Mouse (Mus musculus) midbrain, embryonic 11.5 days (tissue): ENCODE measurements around the gene Rnaseh2b. TPM values are rescaled to one million over a fixed set of nuclear protein-coding genes. Genes with fewer than 3 reads are reported as not detected.

Source experiments
- ATAC-seq: fragments of 200-750 bp; cut with Nextera tagmentation; 2 replicates; pipeline ENCODE4 v1.8.0; 2017; ENCODE audit warnings: moderate TSS enrichment, moderate library complexity; ENCODE audit not compliant: low FRiP score
- DNase-seq: peaks from one replicate; pipeline ENCODE4 v3.0.0; 2015; ENCODE audit warnings: low spot score; ENCODE audit errors: missing footprints
- H3K27ac ChIP-seq: fragments of 300-500 bp; sonication (generic); 2 replicates; pipeline ENCODE4 v1.5.1; 2014; ENCODE audit warnings: low read depth, low read length
- H3K27me3 ChIP-seq: fragments of 300-500 bp; sonication (generic); 2 replicates; pipeline ENCODE4 v1.6.1; 2014; ENCODE audit warnings: mild to moderate bottlenecking, low read length, moderate library complexity, mixed read lengths; ENCODE audit not compliant: control insufficient read depth, insufficient read depth
- H3K36me3 ChIP-seq: fragments of 300-500 bp; sonication (generic); 2 replicates; pipeline ENCODE4 v1.6.1; 2014; ENCODE audit warnings: mild to moderate bottlenecking, low read length, moderate library complexity, mixed read lengths; ENCODE audit not compliant: control insufficient read depth, insufficient read depth
- H3K4me1 ChIP-seq: fragments of 300-500 bp; sonication (generic); 2 replicates; pipeline ENCODE4 v1.6.1; 2014; ENCODE audit warnings: low read length; ENCODE audit not compliant: control insufficient read depth, insufficient read depth
- H3K4me2 ChIP-seq: fragments of 300-500 bp; sonication (generic); 2 replicates; pipeline ENCODE4 v1.6.1; 2014; ENCODE audit warnings: mild to moderate bottlenecking, moderate library complexity
- H3K4me3 ChIP-seq: fragments of 300-500 bp; sonication (generic); 2 replicates; pipeline ENCODE4 v1.5.1; 2014; ENCODE audit warnings: low read depth, low read length
- H3K9ac ChIP-seq: fragments of 300-500 bp; sonication (generic); 2 replicates; pipeline ENCODE4 v1.6.1; 2014; ENCODE audit warnings: low read length
- H3K9me3 ChIP-seq: fragments of 300-500 bp; sonication (generic); 2 replicates; pipeline ENCODE4 v1.6.1; 2016; ENCODE audit warnings: low read length; ENCODE audit not compliant: control insufficient read depth
- WGBS: fragments of 180-500 bp; shearing (Covaris S2); extraction: QIAGEN DNeasy Blood & Tissue Kit; methylation state at CpG from one replicate; pipeline ENCODE4 v1.1.7; 2014; 5-methylcytosine and 5-hydroxymethylcytosine counted together
- polyA plus RNA-seq: library from polyadenylated mRNA; unstranded; fragments of >200 nt; fragmentation: Nextera tagmentation; extraction: Ambion mirVana; gene quantifications from 2 replicates; pipeline ENCODE4 v1.2.1, GENCODE M21; 2014

The Rnaseh2b gene
- polyA plus RNA-seq, 1 experiment from 2014 or later = 78.1 TPM

GRCm38 (mm10) chr14:62361263-62361980, 69.0 kb downstream of the Rnaseh2b start:
- no peak for ATAC-seq
- H3K9me3 ChIP-seq = no peaks in the 10 kb centered on the region

GRCm38 (mm10) chr14:62363774-62364173, 71.4 kb downstream of the Rnaseh2b start:
- ATAC-seq (no peak), DNase-seq (no peak)
- Histone ChIP-seq H3K4me3 (no peak overlapping the region), H3K36me3 (no peaks in the 10 kb centered on the region; the same call in 1 of the 2 replicates), H3K9ac (no peak overlapping the region), H3K27ac (no peak overlapping the region), H3K4me1 (no peaks in the 10 kb centered on the region), H3K9me3 (no peaks in the 10 kb centered on the region), H3K27me3 (no peaks in the 10 kb centered on the region), H3K4me2 (no peak overlapping the region)
- WGBS = 88% methylated on average over 2 of the region's 2 CpGs

More at GRCm38 (mm10) chr14:62361263-62361980, 69.0 kb downstream of the Rnaseh2b start:
- no peaks in the 10 kb centered on the region for H3K4me1 ChIP-seq
- 88% methylated on average over 8 of the region's 8 CpGs for WGBS
- no peaks in the 10 kb centered on the region for H3K27me3 ChIP-seq
- DNase-seq = no peak
- H3K27ac ChIP-seq = no peak overlapping the region
- no peak overlapping the region for H3K4me2 ChIP-seq
- H3K9ac ChIP-seq = no peak overlapping the region
- no peak overlapping the region for H3K4me3 ChIP-seq
- no peaks in the 10 kb centered on the region for H3K36me3 ChIP-seq

GRCm38 (mm10) chr14:62370819-62371218, 78.4 kb downstream of the Rnaseh2b start:
- H3K4me3 ChIP-seq = no peak overlapping the region
- no peaks in the 10 kb centered on the region; the same call in 1 of the 2 replicates for H3K36me3 ChIP-seq
- no peak overlapping the region for H3K4me2 ChIP-seq
- H3K9ac ChIP-seq = no peak overlapping the region
- no peaks in the 10 kb centered on the region for H3K9me3 ChIP-seq
- ATAC-seq (no peak), DNase-seq (no peak)
- H3K27me3 ChIP-seq = no peaks in the 10 kb centered on the region
- WGBS = 79% methylated on average over 6 of the region's 6 CpGs
- H3K4me1 ChIP-seq = no peaks in the 10 kb centered on the region
- no peak overlapping the region for H3K27ac ChIP-seq

- peak; percentile 70 for DNase-seq
- H3K36me3 ChIP-seq = no peaks in the 10 kb centered on the region; the same call in 1 of the 2 replicates
- no peak for ATAC-seq
- H3K9ac ChIP-seq = no peak overlapping the region
- 87% methylated on average over 10 of the region's 10 CpGs for WGBS
- no peak overlapping the region for H3K27ac ChIP-seq
- no peak overlapping the region for H3K4me2 ChIP-seq
- no peaks in the 10 kb centered on the region for H3K27me3 ChIP-seq
- no peaks in the 10 kb centered on the region for H3K9me3 ChIP-seq
- no peak overlapping the region for H3K4me3 ChIP-seq
- H3K4me1 ChIP-seq = no peaks in the 10 kb centered on the region
Observed at GRCm38 (mm10) chr14:62374001-62374400, 81.6 kb downstream of the Rnaseh2b start.

GRCm38 (mm10) chr14:62375694-62376093, 83.3 kb downstream of the Rnaseh2b start:
- Histone ChIP-seq H3K36me3 (no peaks in the 10 kb centered on the region), H3K9ac (no peak overlapping the region), H3K27ac (no peak overlapping the region), H3K4me3 (no peak overlapping the region), H3K9me3 (no peaks in the 10 kb centered on the region), H3K4me1 (no peaks in the 10 kb centered on the region), H3K27me3 (no peaks in the 10 kb centered on the region), H3K4me2 (no peak overlapping the region)
- DNase-seq (no peak), ATAC-seq (no peak)

- Histone ChIP-seq H3K36me3 (no peaks in the 10 kb centered on the region), H3K4me2 (no peak overlapping the region), H3K27ac (no peak overlapping the region), H3K9ac (no peak overlapping the region), H3K27me3 (no peaks in the 10 kb centered on the region), H3K9me3 (no peaks in the 10 kb centered on the region), H3K4me3 (no peak overlapping the region), H3K4me1 (no peaks in the 10 kb centered on the region)
- ATAC-seq = no peak
- no peak for DNase-seq
- WGBS = 93% methylated on average over 2 of the region's 2 CpGs
Observed at GRCm38 (mm10) chr14:62376115-62376514, 83.7 kb downstream of the Rnaseh2b start.

DNA sequence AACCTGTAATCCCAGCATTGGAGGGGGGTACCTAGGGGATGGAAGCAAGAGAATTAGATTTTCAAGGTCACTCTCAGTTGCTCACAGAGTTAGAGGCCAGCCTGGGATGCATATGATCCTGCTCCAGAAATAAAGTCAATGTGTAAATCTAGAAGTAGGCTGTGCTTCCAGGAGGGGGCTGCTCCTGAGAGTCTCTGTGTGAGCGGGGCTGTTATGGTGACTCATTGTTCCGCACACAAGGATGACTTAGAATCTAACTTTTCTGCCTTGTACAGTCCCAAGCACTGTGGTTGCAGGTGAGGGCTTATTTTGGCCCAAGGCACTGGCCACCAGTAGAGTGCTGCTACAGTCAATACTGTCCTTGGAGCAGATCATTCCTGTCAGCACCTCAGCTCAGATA, 87.0 kb downstream of the Rnaseh2b start:
- Histone ChIP-seq H3K36me3 (no peaks in the 10 kb centered on the region), H3K4me1 (no peaks in the 10 kb centered on the region), H3K9me3 (no peaks in the 10 kb centered on the region), H3K4me3 (no peak overlapping the region), H3K27ac (no peak overlapping the region), H3K27me3 (no peaks in the 10 kb centered on the region), H3K9ac (no peak overlapping the region), H3K4me2 (no peak overlapping the region)
- DNase-seq (no peak), ATAC-seq (no peak)
- WGBS = 96% methylated on average over 2 of the region's 2 CpGs

DNA sequence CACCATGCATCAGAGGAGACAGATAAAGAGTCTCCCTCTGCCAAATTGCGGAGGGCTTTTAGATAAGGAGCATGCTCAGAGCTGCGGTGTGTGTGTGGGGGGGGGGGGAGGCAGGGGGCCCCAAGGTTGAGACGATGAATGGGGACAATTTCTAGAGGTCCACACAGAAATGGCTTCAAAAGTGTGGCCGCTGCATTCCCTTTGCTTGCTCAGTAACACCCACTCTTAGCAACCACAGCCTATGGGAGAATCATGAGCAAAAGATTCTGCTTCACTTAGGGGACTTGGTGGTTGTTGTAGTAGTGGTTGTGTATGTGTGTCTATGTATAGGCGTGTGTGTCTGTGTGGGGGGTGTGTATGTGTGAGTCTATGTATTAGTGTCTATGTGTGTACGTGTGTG, 88.2 kb downstream of the Rnaseh2b start:
- H3K4me1 ChIP-seq = no peaks in the 10 kb centered on the region
- WGBS = 71% methylated on average over 6 of the region's 6 CpGs
- no peaks in the 10 kb centered on the region for H3K36me3 ChIP-seq
- H3K4me2 ChIP-seq = no peak overlapping the region
- no peak overlapping the region for H3K9ac ChIP-seq
- H3K27ac ChIP-seq = no peak overlapping the region
- ATAC-seq (no peak), DNase-seq (no peak)
- no peak overlapping the region for H3K4me3 ChIP-seq
- no peaks in the 10 kb centered on the region for H3K27me3 ChIP-seq
- H3K9me3 ChIP-seq = no peaks in the 10 kb centered on the region

DNA sequence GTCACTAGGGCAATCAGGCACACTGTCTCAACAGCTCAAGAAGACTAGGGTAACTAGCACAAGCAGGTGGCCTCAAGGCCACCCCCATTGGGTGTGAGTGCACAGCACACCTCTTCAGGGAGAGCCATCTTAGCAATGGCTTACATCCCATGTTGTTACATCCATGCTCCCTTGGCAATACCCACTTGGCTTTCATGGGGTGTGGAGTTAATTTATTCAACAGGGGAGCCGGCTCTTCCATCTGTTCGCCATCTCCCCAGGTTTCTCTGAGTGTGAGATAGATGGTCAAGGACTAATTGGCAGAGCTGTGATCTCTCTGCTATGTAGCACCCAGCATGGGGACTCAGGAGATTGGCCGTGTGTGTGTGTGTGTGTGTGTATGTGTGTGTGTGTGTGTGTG, 90.7 kb downstream of the Rnaseh2b start:
- ATAC-seq = no peak
- Histone ChIP-seq H3K4me2 (no peak overlapping the region), H3K27me3 (no peaks in the 10 kb centered on the region), H3K9ac (no peak overlapping the region), H3K4me1 (no peaks in the 10 kb centered on the region), H3K36me3 (no peaks in the 10 kb centered on the region), H3K27ac (no peak overlapping the region), H3K9me3 (no peaks in the 10 kb centered on the region), H3K4me3 (no peak overlapping the region)
- DNase-seq = no peak
- WGBS = 83% methylated on average over 3 of the region's 3 CpGs
